Mouse (Mus musculus) adrenal gland, adult 8-10 months (tissue): ENCODE measurements around the gene Man1a. TPM values are rescaled to one million over a fixed set of nuclear protein-coding genes. Genes with fewer than 3 reads are reported as not detected.
A peak's percentile ranks its signal among the peaks of the same experiment; 100 is the strongest.

Experiments used
- DNase-seq: peaks from one replicate; pipeline ENCODE4 v3.0.0; 2022
- total RNA-seq, 4 experiments: library from RNA; stranded (reverse); gene quantifications; 2 replicates each; pipeline ENCODE4 v1.2.4; 2022

The Man1a gene
- total RNA-seq, 4 experiments from 2014 or later = 21.9 to 151 (median 82.6) TPM

- no peak for DNase-seq
Measured at GRCm38 (mm10) chr10:53913546-53914312, 162.7 kb downstream of the Man1a start.

GRCm38 (mm10) chr10:53889512-53889911 lies 186.9 kb downstream of the Man1a start:
- DNase-seq = no peak

- DNase-seq = no peak
Measured at GRCm38 (mm10) chr10:53888382-53889110, 187.9 kb downstream of the Man1a start.

- DNase-seq = no peak
Measured at GRCm38 (mm10) chr10:53886475-53886874, 189.9 kb downstream of the Man1a start.

- DNase-seq = no peak
Measured at GRCm38 (mm10) chr10:53881310-53881709, 195.1 kb downstream of the Man1a start.

- DNase-seq = no peak
Measured at GRCm38 (mm10) chr10:53875896-53876295, 200.5 kb downstream of the Man1a start.

- no peak for DNase-seq
Measured at GRCm38 (mm10) chr10:53874191-53874590, 202.2 kb downstream of the Man1a start.

GRCm38 (mm10) chr10:53863486-53864357 lies 212.7 kb downstream of the Man1a start:
- DNase-seq = peak; percentile 18

GRCm38 (mm10) chr10:53859879-53860278 lies 216.5 kb downstream of the Man1a start:
- no peak for DNase-seq

- no peak for DNase-seq
Measured at GRCm38 (mm10) chr10:53859224-53859623, 217.2 kb downstream of the Man1a start.
